Mouse (Mus musculus): ENCODE results near the gene Atp5d.

GRCm38 (mm10) chr10:80135161-80135560 is 3.3 kb upstream of the Atp5d start:
- no peak for TF ChIP-seq EP300 (IDR thresholded peaks at IDR 0.05; ENCODE audit: low read depth)
- TF ChIP-seq CTCF (IDR thresholded peaks at IDR 0.05; ENCODE audit: low read depth) = no peak
